Mouse (Mus musculus) liver, embryonic 12.5 days (tissue): Measurements from ENCODE around the gene Dynlt1b. TPM values are rescaled to one million over a fixed set of nuclear protein-coding genes. Genes with fewer than 3 reads are reported as not detected.
"Not testable (repeated sequence)": the region's sequence is repeated elsewhere in the genome, so short reads cannot be mapped to it uniquely, and the experiment has no call there.

ENCODE experiments used
- ATAC-seq: fragments of 200-750 bp; cut with Nextera tagmentation; 2 replicates; pipeline ENCODE4 v1.8.0; 2017; ENCODE audit warnings: moderate number of reproducible peaks, mild to moderate bottlenecking, moderate library complexity
- H3K27ac ChIP-seq: fragments of 300-500 bp; sonication (generic); 2 replicates; pipeline ENCODE4 v1.5.1; 2016; ENCODE audit warnings: mild to moderate bottlenecking
- H3K27me3 ChIP-seq: fragments of 300-500 bp; sonication (generic); replicated peaks from 2 replicates; pipeline ENCODE4 v1.6.1; 2016; ENCODE audit warnings: mild to moderate bottlenecking, moderate library complexity
- H3K36me3 ChIP-seq: fragments of 300-500 bp; sonication (generic); 2 replicates; pipeline ENCODE4 v1.6.1; 2016; ENCODE audit warnings: mild to moderate bottlenecking, moderate library complexity
- H3K4me1 ChIP-seq: fragments of 300-500 bp; sonication (generic); 2 replicates; pipeline ENCODE4 v1.6.1; 2016
- H3K4me2 ChIP-seq: fragments of 300-500 bp; sonication (generic); 2 replicates; pipeline ENCODE4 v1.6.1; 2016; ENCODE audit warnings: mild to moderate bottlenecking, moderate library complexity
- H3K4me3 ChIP-seq: fragments of 300-500 bp; sonication (generic); 2 replicates; pipeline ENCODE4 v1.5.1; 2016; ENCODE audit warnings: mild to moderate bottlenecking, moderate library complexity
- H3K9ac ChIP-seq: fragments of 300-500 bp; sonication (generic); 2 replicates; pipeline ENCODE4 v1.6.1; 2016; ENCODE audit warnings: mild to moderate bottlenecking, moderate library complexity
- H3K9me3 ChIP-seq: fragments of 300-500 bp; sonication (generic); replicated peaks from 2 replicates; pipeline ENCODE4 v1.6.1; 2016; ENCODE audit warnings: mild to moderate bottlenecking, moderate library complexity
- WGBS: fragments of 180-500 bp; shearing (Covaris S2); methylation state at CpG from one replicate; pipeline ENCODE4 v1.1.7; 2016; ENCODE audit not compliant: insufficient replicate concordance; 5-methylcytosine and 5-hydroxymethylcytosine counted together
- polyA plus RNA-seq: library from polyadenylated mRNA; unstranded; fragments of >200 nt; fragmentation: Nextera tagmentation; extraction: Ambion mirVana; gene quantifications from 2 replicates; pipeline ENCODE4 v1.2.1, GENCODE M21; 2016

Dynlt1b gene
- polyA plus RNA-seq, 1 experiment from 2014 or later, result 229 TPM

- 50% methylated on average over 6 of the region's 8 CpGs for WGBS
- H3K9me3 ChIP-seq, H3K36me3 ChIP-seq, H3K27ac ChIP-seq, H3K4me2 ChIP-seq, ATAC-seq, H3K27me3 ChIP-seq, H3K9ac ChIP-seq, H3K4me3 ChIP-seq: not testable (repeated sequence)
- H3K4me1 ChIP-seq, result peaks cover 10% of the 10 kb centered on the region; the same call in 1 of the 2 replicates
These were observed 3.0 kb upstream of the Dynlt1b start for GRCm38 (mm10) chr17:6426869-6427268.

- H3K36me3 ChIP-seq, result peaks cover 10% of the 10 kb centered on the region
- not testable (repeated sequence) for H3K27ac ChIP-seq, H3K9ac ChIP-seq, H3K4me3 ChIP-seq, H3K27me3 ChIP-seq, H3K9me3 ChIP-seq, H3K4me2 ChIP-seq, ATAC-seq
- peaks cover 10% of the 10 kb centered on the region; the same call in 1 of the 2 replicates for H3K4me1 ChIP-seq
- 77% methylated on average over 2 of the region's 2 CpGs for WGBS
These were observed 986 bp upstream of the Dynlt1b start for GRCm38 (mm10) chr17:6428926-6429325.

GRCm38 (mm10) chr17:6430410-6431001 is 594 bp downstream of the Dynlt1b start:
- H3K9me3 ChIP-seq, H3K27me3 ChIP-seq: not testable (repeated sequence)
- Histone ChIP-seq H3K4me2 (peak overlapping the region; percentile 59), H3K27ac (peak overlapping the region; percentile 57), H3K4me3 (peak overlapping the region; percentile 56), H3K9ac (peak overlapping the region; percentile 65), H3K36me3 (peaks cover 12% of the 10 kb centered on the region), H3K4me1 (peaks cover 10% of the 10 kb centered on the region; the same call in 1 of the 2 replicates)
- peak; percentile 29 for ATAC-seq
- WGBS, result 7% methylated on average over 9 of the region's 9 CpGs

- H3K27ac ChIP-seq, ATAC-seq, H3K4me3 ChIP-seq, H3K9ac ChIP-seq, H3K9me3 ChIP-seq, H3K27me3 ChIP-seq, H3K4me2 ChIP-seq: not testable (repeated sequence)
- Histone ChIP-seq H3K4me1 (peaks cover 10% of the 10 kb centered on the region; the same call in 1 of the 2 replicates), H3K36me3 (peaks cover 17% of the 10 kb centered on the region)
- WGBS, result 83% methylated on average over 3 of the region's 4 CpGs
These were observed 2.5 kb downstream of the Dynlt1b start for GRCm38 (mm10) chr17:6432456-6432855.

- H3K4me2 ChIP-seq, H3K9ac ChIP-seq, H3K27me3 ChIP-seq, H3K9me3 ChIP-seq, H3K4me3 ChIP-seq, ATAC-seq, H3K27ac ChIP-seq: not testable (repeated sequence)
- Histone ChIP-seq H3K36me3 (peaks cover 21% of the 10 kb centered on the region), H3K4me1 (peaks cover 10% of the 10 kb centered on the region; the same call in 1 of the 2 replicates)
- 79% methylated on average over 3 of the region's 3 CpGs for WGBS
These were observed 3.8 kb downstream of the Dynlt1b start for GRCm38 (mm10) chr17:6433691-6434090.

- WGBS, result 75% methylated on average over 6 of the region's 6 CpGs
- not testable (repeated sequence) for H3K27me3 ChIP-seq, H3K4me1 ChIP-seq, H3K4me3 ChIP-seq, H3K9me3 ChIP-seq, H3K4me2 ChIP-seq, ATAC-seq, H3K27ac ChIP-seq, H3K9ac ChIP-seq
- H3K36me3 ChIP-seq, result peaks cover 29% of the 10 kb centered on the region
These were observed 8.2 kb downstream of the Dynlt1b start for GRCm38 (mm10) chr17:6438080-6438479.

GRCm38 (mm10) chr17:6439913-6440312 is 10.0 kb downstream of the Dynlt1b start:
- not testable (repeated sequence) for H3K27ac ChIP-seq, H3K4me3 ChIP-seq, H3K27me3 ChIP-seq, H3K4me1 ChIP-seq, H3K9ac ChIP-seq, H3K9me3 ChIP-seq, ATAC-seq, H3K4me2 ChIP-seq
- 85% methylated on average over 9 of the region's 13 CpGs for WGBS
- H3K36me3 ChIP-seq, result peaks cover 22% of the 10 kb centered on the region

- not testable (repeated sequence) for H3K4me1 ChIP-seq, H3K4me3 ChIP-seq, H3K27ac ChIP-seq, ATAC-seq, H3K4me2 ChIP-seq, H3K9me3 ChIP-seq, H3K27me3 ChIP-seq, H3K9ac ChIP-seq
- 82% methylated on average over 13 of the region's 13 CpGs for WGBS
- peaks cover 22% of the 10 kb centered on the region for H3K36me3 ChIP-seq
These were observed 10.7 kb downstream of the Dynlt1b start for GRCm38 (mm10) chr17:6440493-6441077.

- not testable (repeated sequence) for H3K27ac ChIP-seq, H3K4me1 ChIP-seq, ATAC-seq, H3K4me2 ChIP-seq, H3K27me3 ChIP-seq, H3K9ac ChIP-seq, H3K4me3 ChIP-seq, H3K9me3 ChIP-seq
- 80% methylated on average over 5 of the region's 5 CpGs for WGBS
- H3K36me3 ChIP-seq, result peaks cover 22% of the 10 kb centered on the region
These were observed 11.3 kb downstream of the Dynlt1b start for GRCm38 (mm10) chr17:6441254-6441653.

GRCm38 (mm10) chr17:6442513-6442912 is 12.6 kb downstream of the Dynlt1b start:
- not testable (repeated sequence) for H3K4me2 ChIP-seq, ATAC-seq, H3K27ac ChIP-seq, H3K27me3 ChIP-seq, H3K4me1 ChIP-seq, H3K9ac ChIP-seq, H3K4me3 ChIP-seq, H3K9me3 ChIP-seq
- 78% methylated on average over 7 of the region's 7 CpGs for WGBS
- peaks cover 17% of the 10 kb centered on the region for H3K36me3 ChIP-seq

- WGBS, result 64% methylated on average over 12 of the region's 16 CpGs
- H3K27me3 ChIP-seq, H3K27ac ChIP-seq, H3K4me1 ChIP-seq, H3K4me2 ChIP-seq, H3K9me3 ChIP-seq, H3K36me3 ChIP-seq, H3K4me3 ChIP-seq, H3K9ac ChIP-seq: not testable (repeated sequence)
- ATAC-seq, result peak; percentile 49
These were observed 16.1 kb downstream of the Dynlt1b start for GRCm38 (mm10) chr17:6445794-6446587.

GRCm38 (mm10) chr17:6448293-6448692 is 18.4 kb downstream of the Dynlt1b start:
- not testable (repeated sequence) for ATAC-seq, H3K4me3 ChIP-seq, H3K36me3 ChIP-seq, H3K9me3 ChIP-seq, H3K9ac ChIP-seq, H3K27ac ChIP-seq, H3K27me3 ChIP-seq, H3K4me2 ChIP-seq, H3K4me1 ChIP-seq
- 80% methylated on average over 8 of the region's 8 CpGs for WGBS
